Mouse (Mus musculus) neural tube, embryonic 15.5 days (tissue): ENCODE results near the gene Notum. TPM values are rescaled to one million over a fixed set of nuclear protein-coding genes. Genes with fewer than 3 reads are reported as not detected.

Experiments
- ATAC-seq: fragments of 200-750 bp; cut with Nextera tagmentation; 2 replicates; pipeline ENCODE4 v1.8.0; 2017; ENCODE audit warnings: mild to moderate bottlenecking, moderate TSS enrichment, moderate library complexity; ENCODE audit not compliant: low FRiP score
- H3K27ac ChIP-seq: fragments of 300-500 bp; sonication (generic); replicated peaks from 2 replicates; pipeline ENCODE4 v1.5.1; 2015; ENCODE audit warnings: mild to moderate bottlenecking, inconsistent platforms
- H3K27me3 ChIP-seq: fragments of 300-500 bp; sonication (generic); replicated peaks from 2 replicates; pipeline ENCODE4 v1.6.1; 2015; ENCODE audit warnings: inconsistent platforms
- H3K36me3 ChIP-seq: fragments of 300-500 bp; sonication (generic); 2 replicates; pipeline ENCODE4 v1.6.1; 2015; ENCODE audit warnings: inconsistent platforms
- H3K4me1 ChIP-seq: fragments of 300-500 bp; sonication (generic); 2 replicates; pipeline ENCODE4 v1.6.1; 2015; ENCODE audit warnings: inconsistent platforms
- H3K4me2 ChIP-seq: fragments of 300-500 bp; sonication (generic); 2 replicates; pipeline ENCODE4 v1.6.1; 2015; ENCODE audit warnings: inconsistent platforms, mild to moderate bottlenecking, moderate library complexity
- H3K4me3 ChIP-seq: fragments of 300-500 bp; sonication (generic); replicated peaks from 2 replicates; pipeline ENCODE4 v1.5.1; 2015; ENCODE audit warnings: mild to moderate bottlenecking, inconsistent platforms
- H3K9ac ChIP-seq: fragments of 300-500 bp; sonication (generic); replicated peaks from 2 replicates; pipeline ENCODE4 v1.6.1; 2015; ENCODE audit warnings: mild to moderate bottlenecking, inconsistent platforms
- H3K9me3 ChIP-seq: fragments of 300-500 bp; sonication (generic); replicated peaks from 2 replicates; pipeline ENCODE4 v1.6.1; 2016; ENCODE audit warnings: inconsistent platforms
- WGBS: fragments of 180-500 bp; shearing (Covaris S2); methylation state at CpG from one replicate; pipeline ENCODE4 v1.1.7; 2015; ENCODE audit warnings: mixed read lengths; 5-methylcytosine and 5-hydroxymethylcytosine counted together
- polyA plus RNA-seq: library from polyadenylated mRNA; unstranded; fragments of >200 nt; fragmentation: Nextera tagmentation; extraction: Ambion mirVana; gene quantifications from 2 replicates; pipeline ENCODE4 v1.2.1, GENCODE M21; 2015

Gene Notum
- 6.1 and 7.1 TPM in 2 replicates for polyA plus RNA-seq

DNA sequence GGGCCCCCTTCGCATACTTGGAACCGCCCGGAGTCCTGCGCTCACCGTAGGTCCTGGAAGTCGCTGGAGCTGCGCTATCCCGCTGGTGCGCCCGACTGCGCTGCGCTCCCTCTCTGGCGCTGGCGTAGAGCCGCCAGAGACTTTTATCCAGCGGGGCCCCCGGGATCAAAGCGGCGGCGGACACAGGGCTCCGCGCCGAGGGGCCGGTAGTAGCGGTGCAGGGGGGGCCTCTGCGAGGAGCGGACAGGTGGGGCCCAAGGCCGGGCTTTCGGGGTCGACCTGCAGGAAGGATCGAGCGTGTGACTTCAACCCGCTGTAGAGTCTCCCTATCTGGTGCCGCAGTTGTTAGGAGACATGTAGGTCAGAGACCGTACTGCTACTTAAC is at the start of gene Notum:
Notum (minus strand) TSS at position 100 of the 385 bp plus-strand sequence.
- peaks cover 23% of the 10 kb centered on the region for H3K4me1 ChIP-seq
- 1% methylated on average over 35 of the region's 35 CpGs for WGBS
- peaks cover 77% of the 10 kb centered on the region for H3K27me3 ChIP-seq
- H3K4me2 ChIP-seq: peak within 1 kb of the TSS; percentile 64
- peak within 1 kb of the TSS; percentile 38 for H3K4me3 ChIP-seq
- H3K27ac ChIP-seq: no peak within 1 kb of the TSS
- 0 out of 2 replicates have a peak within 1 kb of the TSS, but pooled peaks have one; percentile 15 for H3K9ac ChIP-seq
- no peak for ATAC-seq
- H3K36me3 ChIP-seq: no peaks in the 10 kb centered on the region
- H3K9me3 ChIP-seq: no peaks in the 10 kb centered on the region

DNA sequence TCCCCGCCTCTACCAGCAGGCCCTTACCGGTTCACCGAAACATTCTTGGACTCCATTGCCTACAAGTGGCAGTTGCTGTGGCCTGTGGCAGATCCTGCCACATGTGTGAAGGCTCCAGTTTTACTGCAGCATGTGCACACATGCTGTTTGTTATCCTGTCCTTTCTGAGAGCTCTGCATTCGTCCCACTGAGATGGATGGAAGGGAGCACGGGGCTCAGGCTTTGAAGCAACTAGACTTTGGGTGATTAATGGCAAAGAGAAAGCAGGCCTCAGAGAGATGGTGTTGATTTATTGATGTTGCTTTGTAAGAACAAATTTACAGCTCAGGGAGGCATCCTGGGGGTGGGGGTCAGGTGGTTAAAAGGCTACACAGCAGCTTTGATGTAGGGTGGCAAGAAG is 49.7 kb upstream of the Notum start:
- H3K36me3 ChIP-seq: peaks cover 25% of the 10 kb centered on the region
- no peak overlapping the region for H3K4me3 ChIP-seq
- H3K4me2 ChIP-seq: no peak overlapping the region
- no peak for ATAC-seq
- H3K4me1 ChIP-seq: peaks cover 39% of the 10 kb centered on the region
- H3K9ac ChIP-seq: no peak overlapping the region
- no peaks in the 10 kb centered on the region for H3K9me3 ChIP-seq
- 25% methylated on average over 5 of the region's 5 CpGs for WGBS
- no peaks in the 10 kb centered on the region for H3K27me3 ChIP-seq
- no peak overlapping the region for H3K27ac ChIP-seq

DNA sequence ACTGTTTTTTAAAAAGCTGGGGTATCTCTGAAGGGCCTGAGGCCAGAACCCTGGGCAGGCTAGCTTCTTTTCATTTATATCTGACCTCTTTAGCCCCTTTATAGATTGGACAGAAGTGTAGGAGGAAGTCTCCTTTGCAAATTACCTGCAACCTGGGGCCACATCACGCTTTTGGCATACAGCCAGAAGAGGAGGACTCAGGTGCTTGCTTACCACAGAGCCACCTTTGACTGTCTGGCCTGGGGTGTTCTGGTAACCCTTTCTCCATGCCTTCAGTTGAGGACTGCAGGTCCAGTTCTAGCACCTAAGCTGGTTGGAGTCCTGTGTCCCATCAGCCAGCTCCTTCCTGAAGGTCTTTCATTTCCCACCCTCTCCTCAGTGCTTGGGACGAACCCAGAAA is 48.6 kb upstream of the Notum start:
- Histone ChIP-seq H3K36me3 (peaks cover 23% of the 10 kb centered on the region), H3K27ac (no peak overlapping the region), H3K4me1 (peaks cover 36% of the 10 kb centered on the region), H3K27me3 (no peaks in the 10 kb centered on the region), H3K9me3 (no peaks in the 10 kb centered on the region), H3K4me2 (no peak overlapping the region), H3K9ac (no peak overlapping the region), H3K4me3 (no peak overlapping the region)
- WGBS: 77% methylated on average over 2 of the region's 2 CpGs
- no peak for ATAC-seq

DNA sequence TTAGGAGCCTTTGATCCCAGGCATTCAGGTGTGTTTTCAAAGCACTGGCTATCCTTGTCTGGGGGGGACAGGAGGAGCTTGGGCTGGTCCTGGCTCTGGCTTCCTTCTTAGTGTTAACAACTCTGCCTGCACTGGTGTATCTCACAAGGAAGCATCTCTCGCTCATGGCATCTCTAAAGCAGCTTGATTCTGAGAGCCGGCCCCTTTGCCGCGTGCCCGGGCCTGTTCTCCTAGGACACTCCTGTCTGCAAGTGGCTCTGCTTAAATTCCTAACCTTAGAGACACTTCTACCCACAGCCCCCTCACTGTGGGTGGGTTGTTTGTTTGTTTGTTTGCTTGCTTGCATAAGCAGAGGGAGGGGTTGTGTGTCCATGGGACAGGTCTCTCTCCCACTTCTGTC is 47.0 kb upstream of the Notum start:
- ATAC-seq: no peak
- WGBS: 33% methylated on average over 5 of the region's 5 CpGs
- H3K27me3 ChIP-seq: no peaks in the 10 kb centered on the region
- no peak overlapping the region for H3K9ac ChIP-seq
- peaks cover 23% of the 10 kb centered on the region for H3K36me3 ChIP-seq
- no peaks in the 10 kb centered on the region for H3K9me3 ChIP-seq
- no peak overlapping the region for H3K4me2 ChIP-seq
- H3K4me3 ChIP-seq: no peak overlapping the region
- H3K4me1 ChIP-seq: peaks cover 29% of the 10 kb centered on the region
- H3K27ac ChIP-seq: peak overlapping the region; percentile 54; the same call in 1 of the 2 replicates

GRCm38 (mm10) chr11:120707225-120707624 is 46.2 kb upstream of the Notum start:
- ATAC-seq: no peak
- no peaks in the 10 kb centered on the region for H3K27me3 ChIP-seq
- H3K36me3 ChIP-seq: peaks cover 26% of the 10 kb centered on the region
- no peak overlapping the region for H3K4me3 ChIP-seq
- H3K4me2 ChIP-seq: no peak overlapping the region
- no peak overlapping the region for H3K9ac ChIP-seq
- H3K9me3 ChIP-seq: no peaks in the 10 kb centered on the region
- peaks cover 22% of the 10 kb centered on the region for H3K4me1 ChIP-seq
- peak overlapping the region; percentile 54; the same call in 1 of the 2 replicates for H3K27ac ChIP-seq
- 13% methylated on average over 12 of the region's 12 CpGs for WGBS

DNA sequence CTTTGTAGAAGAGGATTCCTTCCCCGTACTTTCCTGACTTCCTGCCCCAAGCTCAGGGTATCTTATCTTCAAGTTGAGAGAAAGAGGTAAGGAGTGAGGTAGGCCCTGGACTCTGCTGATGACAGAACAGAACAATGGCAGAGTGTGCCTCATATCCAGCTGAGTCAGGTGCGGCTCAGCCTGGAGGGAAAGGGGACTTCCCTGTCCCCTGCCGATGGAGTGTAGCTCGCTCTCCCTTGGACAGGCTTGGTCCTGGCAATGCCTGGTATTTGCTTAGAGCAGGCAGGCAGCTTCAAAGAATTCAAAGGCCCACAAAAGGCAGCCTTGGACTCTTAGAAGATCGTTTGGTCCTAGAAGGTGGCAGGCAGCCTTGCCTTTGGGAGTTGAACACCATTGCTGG is 45.1 kb upstream of the Notum start:
- Histone ChIP-seq H3K9ac (no peak overlapping the region), H3K4me3 (no peak overlapping the region), H3K36me3 (peaks cover 33% of the 10 kb centered on the region), H3K4me2 (no peak overlapping the region), H3K27me3 (no peaks in the 10 kb centered on the region), H3K9me3 (no peaks in the 10 kb centered on the region), H3K27ac (no peak overlapping the region), H3K4me1 (peaks cover 16% of the 10 kb centered on the region)
- no peak for ATAC-seq
- 59% methylated on average over 5 of the region's 5 CpGs for WGBS

- Histone ChIP-seq H3K9me3 (no peaks in the 10 kb centered on the region), H3K36me3 (peaks cover 22% of the 10 kb centered on the region), H3K4me3 (no peak overlapping the region), H3K9ac (no peak overlapping the region; the same call in 1 of the 2 replicates), H3K4me1 (peaks cover 16% of the 10 kb centered on the region), H3K27ac (no peak overlapping the region), H3K27me3 (no peaks in the 10 kb centered on the region), H3K4me2 (no peak overlapping the region)
- WGBS: 24% methylated on average over 8 of the region's 8 CpGs
- ATAC-seq: no peak
These were observed 43.7 kb upstream of the Notum start for GRCm38 (mm10) chr11:120704486-120705325.

GRCm38 (mm10) chr11:120703696-120704454 is 42.9 kb upstream of the Notum start:
- peaks cover 16% of the 10 kb centered on the region for H3K4me1 ChIP-seq
- 29% methylated on average over 15 of the region's 15 CpGs for WGBS
- H3K9me3 ChIP-seq: no peaks in the 10 kb centered on the region
- H3K4me2 ChIP-seq: no peak overlapping the region
- peaks cover 21% of the 10 kb centered on the region for H3K36me3 ChIP-seq
- 0 out of 2 replicates have a peak overlapping the region, but pooled peaks have one; percentile 5 for H3K27ac ChIP-seq
- H3K27me3 ChIP-seq: no peaks in the 10 kb centered on the region
- ATAC-seq: no peak; the same call in 1 of the 2 replicates
- no peak overlapping the region for H3K4me3 ChIP-seq
- no peak overlapping the region; the same call in 1 of the 2 replicates for H3K9ac ChIP-seq

GRCm38 (mm10) chr11:120697741-120698140 is 36.8 kb upstream of the Notum start:
- Histone ChIP-seq H3K4me2 (no peak overlapping the region), H3K27me3 (no peaks in the 10 kb centered on the region), H3K4me3 (no peak overlapping the region), H3K9me3 (no peaks in the 10 kb centered on the region), H3K4me1 (peaks cover 15% of the 10 kb centered on the region), H3K36me3 (peaks cover 37% of the 10 kb centered on the region), H3K27ac (no peak overlapping the region), H3K9ac (no peak overlapping the region; the same call in 1 of the 2 replicates)
- ATAC-seq: no peak
- WGBS: 62% methylated on average over 10 of the region's 10 CpGs

DNA sequence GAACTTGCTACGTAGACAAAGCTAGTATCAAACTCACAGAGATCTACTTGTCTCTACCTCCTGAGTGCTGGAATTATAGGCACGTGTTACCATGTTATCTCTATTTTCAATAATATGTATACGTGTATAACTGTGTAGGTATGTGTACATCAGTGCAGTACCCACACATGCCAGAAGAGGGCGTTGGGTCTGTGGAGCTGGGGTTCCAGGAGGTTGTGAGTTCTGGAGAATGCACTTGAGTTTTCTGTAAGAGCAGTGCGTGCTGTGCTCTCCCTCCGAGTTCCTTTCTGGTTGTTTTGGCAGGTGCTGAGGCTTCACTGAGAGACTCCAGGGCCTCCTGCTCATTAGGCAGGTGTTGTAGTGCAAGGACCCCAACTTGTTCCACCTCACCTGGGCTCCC is 35.6 kb upstream of the Notum start:
- no peaks in the 10 kb centered on the region for H3K27me3 ChIP-seq
- no peak overlapping the region for H3K9ac ChIP-seq
- peaks cover 34% of the 10 kb centered on the region for H3K36me3 ChIP-seq
- H3K4me1 ChIP-seq: peaks cover 15% of the 10 kb centered on the region
- H3K4me3 ChIP-seq: no peak overlapping the region
- 91% methylated on average over 6 of the region's 6 CpGs for WGBS
- no peak overlapping the region for H3K27ac ChIP-seq
- no peaks in the 10 kb centered on the region for H3K9me3 ChIP-seq
- no peak overlapping the region for H3K4me2 ChIP-seq
- no peak for ATAC-seq

DNA sequence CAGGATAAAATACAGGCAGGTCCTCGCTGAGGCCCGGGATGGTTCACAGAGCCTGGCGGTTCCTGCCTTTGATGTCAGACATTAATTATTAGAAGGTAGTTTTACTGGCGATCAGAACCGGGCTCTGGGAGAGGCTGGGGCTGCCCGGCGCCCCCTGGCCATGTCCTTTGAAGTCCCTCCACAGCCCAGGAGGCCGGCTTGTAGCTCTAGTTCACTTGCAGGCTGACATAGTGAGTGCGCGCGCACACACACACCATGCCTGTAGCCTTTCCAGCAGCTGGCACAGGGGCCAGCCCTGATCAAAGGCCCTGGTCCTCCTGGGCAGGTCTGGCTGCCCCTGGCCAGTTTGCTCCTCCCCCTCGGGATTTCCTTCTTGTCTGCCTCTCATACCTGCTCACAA is 34.7 kb upstream of the Notum start:
- peak overlapping the region; percentile 24 for H3K27ac ChIP-seq

More for the DNA sequence above, 34.7 kb upstream of the Notum start:
- peaks cover 15% of the 10 kb centered on the region for H3K4me1 ChIP-seq
- no peaks in the 10 kb centered on the region for H3K9me3 ChIP-seq
- H3K36me3 ChIP-seq: peaks cover 34% of the 10 kb centered on the region
- WGBS: 11% methylated on average over 12 of the region's 12 CpGs
- no peak overlapping the region for H3K4me2 ChIP-seq
- no peak overlapping the region for H3K9ac ChIP-seq
- no peaks in the 10 kb centered on the region for H3K27me3 ChIP-seq
- no peak for ATAC-seq
- H3K4me3 ChIP-seq: no peak overlapping the region
